Mouse (Mus musculus) embryo, embryonic 11.5 days (tissue): ENCODE data around the gene Mtr.
"Not testable (repeated sequence)": the region's sequence is repeated elsewhere in the genome, so short reads cannot be mapped to it uniquely, and the experiment has no call there.

ENCODE experiments used
- DNase-seq: peaks from one replicate; pipeline ENCODE4 v3.0.0-alpha.2; 2012; ENCODE audit warnings: low read depth, low spot score

The Mtr gene

GRCm38 (mm10) chr13:12159288-12160120 lies 98.4 kb downstream of the Mtr start:
- DNase-seq = peak; percentile 23

GRCm38 (mm10) chr13:12153922-12154321 lies 104.0 kb downstream of the Mtr start:
- DNase-seq = no peak

GRCm38 (mm10) chr13:12146918-12147507 lies 110.9 kb downstream of the Mtr start:
- DNase-seq = no peak

GRCm38 (mm10) chr13:12146402-12146801 lies 111.5 kb downstream of the Mtr start:
- DNase-seq = no peak

- no peak for DNase-seq
These were observed 114.6 kb downstream of the Mtr start for GRCm38 (mm10) chr13:12143347-12143746.

- not testable (repeated sequence) for DNase-seq
These were observed 121.5 kb downstream of the Mtr start for GRCm38 (mm10) chr13:12136461-12136860.

- DNase-seq = no peak
These were observed 124.4 kb downstream of the Mtr start for GRCm38 (mm10) chr13:12133549-12133948.
